Mouse (Mus musculus) G1E-ER4 (cell line): ENCODE measurements around the gene Inpp5a. TPM values are rescaled to one million over a fixed set of nuclear protein-coding genes. Genes with fewer than 3 reads are reported as not detected.

Source experiments
- GATA1 ChIP-seq: IDR thresholded peaks from one replicate; pipeline ENCODE4 v1.8.0; 2012; ENCODE audit warnings: low read length, inconsistent platforms
- polyA plus RNA-seq: library from polyadenylated mRNA; stranded (reverse); fragments of >175 nt; gene quantifications from 2 replicates; pipeline ENCODE4 v1.2.3, GENCODE M21; 2012

Inpp5a gene
- polyA plus RNA-seq, 1 experiment, result not detected

DNA sequence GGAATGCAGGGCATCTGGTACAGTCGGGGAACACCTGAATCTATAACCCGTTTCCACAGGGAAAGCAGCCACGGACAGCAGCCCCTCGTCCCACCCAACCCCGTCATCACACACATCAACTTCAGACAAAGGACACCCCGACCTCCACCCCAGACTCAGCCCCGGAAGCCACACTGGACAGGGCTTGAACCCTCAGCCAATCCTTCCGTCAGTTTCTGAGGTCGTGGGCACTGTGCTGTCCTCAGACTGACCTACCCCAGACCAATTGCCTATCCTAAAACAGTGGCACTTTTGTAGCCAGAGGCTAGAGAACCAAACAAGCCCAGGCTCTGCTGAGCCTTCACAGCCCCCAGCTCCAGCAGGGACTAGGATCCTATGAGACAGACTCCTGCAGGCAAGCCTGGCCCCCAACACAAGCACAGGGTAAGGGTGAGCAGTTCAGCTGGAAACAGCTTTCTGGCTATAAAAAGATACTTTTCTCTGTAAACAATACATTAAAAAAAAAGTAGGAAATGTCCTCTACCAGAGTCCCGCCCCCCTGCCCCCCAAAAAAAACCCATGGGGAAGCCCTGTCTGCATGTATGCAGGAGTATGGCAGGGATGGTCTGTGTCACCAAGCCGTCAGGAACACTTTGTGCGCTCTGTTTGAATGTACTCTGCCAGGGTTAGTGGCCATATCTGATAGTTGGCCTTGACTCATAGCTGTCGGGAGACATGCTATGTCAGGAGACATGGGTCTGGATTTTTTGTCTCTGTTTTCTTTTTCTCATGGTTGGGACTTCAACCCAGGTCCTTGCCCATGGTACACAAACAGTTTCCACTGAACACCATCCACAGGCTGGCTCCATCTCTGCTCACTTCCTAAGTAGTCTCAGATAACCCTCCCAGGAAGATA lies 23.7 kb upstream of the Inpp5a start:
- TF ChIP-seq GATA1, result no peak

DNA sequence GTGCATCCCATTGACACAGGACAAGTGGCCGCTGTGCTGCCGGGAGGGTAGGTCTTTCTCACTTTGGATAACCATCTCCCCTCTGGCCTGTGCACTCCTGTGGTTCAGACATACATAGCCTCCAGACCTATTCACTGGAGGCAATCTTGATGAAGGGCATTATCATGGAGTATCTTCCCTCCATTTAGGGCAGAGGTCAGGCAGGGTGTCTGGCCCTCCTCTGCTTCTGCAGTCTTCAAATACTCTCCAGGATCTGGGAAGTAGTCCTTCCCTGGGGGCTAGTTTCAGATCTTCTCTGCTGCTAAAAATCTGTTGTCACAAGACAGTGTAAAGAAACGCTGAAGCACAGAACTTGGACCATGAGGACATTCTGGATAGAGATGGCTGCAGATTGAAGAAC lies 22.8 kb upstream of the Inpp5a start:
- TF ChIP-seq GATA1, result no peak

- no peak for TF ChIP-seq GATA1
Measured at GRCm38 (mm10) chr7:139366549-139366948, 22.4 kb upstream of the Inpp5a start.

DNA sequence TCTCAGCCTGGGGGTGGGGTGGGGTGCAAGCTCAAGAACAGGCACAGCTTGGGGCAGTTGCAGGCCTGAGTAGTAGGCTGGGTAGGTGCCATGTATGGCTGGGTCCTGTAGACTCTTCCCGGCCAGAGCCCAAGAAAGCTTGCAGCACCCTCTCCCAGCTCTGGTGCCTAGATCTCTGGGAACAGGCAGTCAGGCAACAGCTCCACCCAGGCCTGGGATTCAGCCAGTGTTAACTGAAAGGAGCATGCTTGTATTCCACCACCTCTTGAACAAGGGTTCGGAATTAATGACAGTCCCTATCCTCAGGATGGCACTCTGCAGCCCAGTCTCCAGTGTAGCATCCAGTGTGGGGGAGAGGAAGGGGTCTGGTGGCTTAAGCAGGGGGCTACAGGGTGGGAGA lies 20.7 kb upstream of the Inpp5a start:
- TF ChIP-seq GATA1, result no peak

GRCm38 (mm10) chr7:139368722-139369380 lies 20.1 kb upstream of the Inpp5a start:
- TF ChIP-seq GATA1, result no peak

DNA sequence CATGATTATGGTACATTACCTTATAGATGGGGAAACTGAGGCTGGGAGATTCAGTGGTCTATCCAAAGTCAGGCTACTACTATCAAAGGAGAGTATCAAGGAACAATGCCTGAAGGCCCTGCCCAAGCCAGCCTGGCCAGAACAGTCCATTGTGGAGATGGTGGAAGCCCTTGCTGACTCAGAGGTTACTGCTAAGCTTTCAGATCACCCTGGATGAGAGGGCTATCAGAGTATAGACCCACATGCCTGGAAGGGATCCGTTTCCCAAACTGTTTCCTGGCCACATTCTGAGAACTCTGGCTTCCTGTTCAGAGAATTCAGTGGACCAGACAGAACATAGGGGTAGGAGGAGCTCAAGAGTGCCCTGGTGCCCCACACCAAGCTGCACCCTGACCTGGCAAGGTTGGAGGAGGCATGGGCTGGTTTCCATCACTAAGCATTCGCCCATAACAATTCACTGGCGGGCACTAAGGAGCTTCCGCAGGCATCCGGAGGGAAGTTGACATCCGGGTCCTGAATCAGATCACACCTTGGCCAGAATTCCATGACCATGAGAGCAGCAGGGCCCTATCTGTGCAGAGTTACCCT lies 19.3 kb upstream of the Inpp5a start:
- no peak for TF ChIP-seq GATA1

- no peak for TF ChIP-seq GATA1
Measured at GRCm38 (mm10) chr7:139371389-139371788, 17.5 kb upstream of the Inpp5a start.

- TF ChIP-seq GATA1, result no peak
Measured at GRCm38 (mm10) chr7:139377381-139377780, 11.5 kb upstream of the Inpp5a start.

- no peak for TF ChIP-seq GATA1
Measured at GRCm38 (mm10) chr7:139378355-139378754, 10.6 kb upstream of the Inpp5a start.

DNA sequence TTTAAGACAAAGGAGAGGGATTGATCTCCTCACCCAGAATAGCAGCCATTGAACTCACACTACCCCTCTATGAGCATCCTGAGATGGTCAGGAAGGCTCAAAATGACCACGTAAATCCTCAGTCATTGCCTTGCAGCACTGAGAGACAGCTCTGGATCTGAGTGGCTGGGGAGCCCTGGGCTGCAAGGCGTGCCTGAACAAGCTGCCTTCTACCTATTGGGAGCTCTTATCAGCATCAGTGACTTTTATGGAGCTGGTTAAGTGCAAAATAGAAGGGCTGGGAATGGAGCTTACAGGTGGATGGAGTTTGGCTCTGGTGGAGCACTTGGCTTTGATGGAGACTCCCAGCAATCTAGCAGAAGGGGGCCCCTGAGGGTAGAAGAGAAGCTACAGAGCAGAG lies 9.2 kb upstream of the Inpp5a start:
- no peak for TF ChIP-seq GATA1

DNA sequence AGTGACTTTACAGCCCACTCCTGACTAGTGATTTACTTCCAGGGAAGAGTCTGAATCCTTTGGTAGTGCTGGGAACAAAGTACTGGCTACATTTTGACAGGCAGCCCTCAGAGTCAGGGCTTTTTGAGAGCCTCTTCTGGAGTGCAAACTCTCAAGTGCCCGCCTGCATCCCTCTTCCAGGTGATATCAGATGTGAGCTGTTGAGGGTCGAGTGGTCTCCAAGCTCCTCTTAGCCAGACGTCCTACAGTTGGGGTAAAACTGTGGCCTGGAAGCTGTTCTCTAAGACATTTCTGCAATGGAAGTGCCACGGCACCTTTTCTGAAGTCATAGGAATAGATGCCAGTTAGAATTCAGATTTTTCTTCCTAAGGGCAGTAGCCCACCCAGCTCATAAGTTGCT lies 8.7 kb upstream of the Inpp5a start:
- no peak for TF ChIP-seq GATA1

GRCm38 (mm10) chr7:139381877-139382276 lies 7.0 kb upstream of the Inpp5a start:
- no peak for TF ChIP-seq GATA1

DNA sequence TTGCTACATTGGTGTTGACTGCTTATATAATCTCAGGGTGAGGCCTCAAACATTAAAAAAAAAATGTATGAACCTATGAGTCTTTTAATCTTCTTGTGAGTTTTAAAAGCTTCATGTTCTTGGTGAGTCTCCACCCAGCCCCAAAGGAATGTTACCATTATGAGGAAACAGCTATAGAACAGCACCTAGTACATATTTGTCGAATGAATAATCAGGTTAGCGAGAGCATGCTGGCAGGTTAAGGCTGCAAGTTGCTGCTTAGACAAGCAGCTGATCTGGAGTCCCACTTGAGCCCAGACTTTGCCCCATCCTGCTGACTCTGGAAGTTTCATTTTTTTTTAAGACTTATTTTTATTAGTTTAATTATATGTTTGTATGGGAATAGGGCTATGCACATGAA lies 6.1 kb upstream of the Inpp5a start:
- TF ChIP-seq GATA1, result no peak

- no peak for TF ChIP-seq GATA1
Measured at GRCm38 (mm10) chr7:139384500-139384899, 4.4 kb upstream of the Inpp5a start.

DNA sequence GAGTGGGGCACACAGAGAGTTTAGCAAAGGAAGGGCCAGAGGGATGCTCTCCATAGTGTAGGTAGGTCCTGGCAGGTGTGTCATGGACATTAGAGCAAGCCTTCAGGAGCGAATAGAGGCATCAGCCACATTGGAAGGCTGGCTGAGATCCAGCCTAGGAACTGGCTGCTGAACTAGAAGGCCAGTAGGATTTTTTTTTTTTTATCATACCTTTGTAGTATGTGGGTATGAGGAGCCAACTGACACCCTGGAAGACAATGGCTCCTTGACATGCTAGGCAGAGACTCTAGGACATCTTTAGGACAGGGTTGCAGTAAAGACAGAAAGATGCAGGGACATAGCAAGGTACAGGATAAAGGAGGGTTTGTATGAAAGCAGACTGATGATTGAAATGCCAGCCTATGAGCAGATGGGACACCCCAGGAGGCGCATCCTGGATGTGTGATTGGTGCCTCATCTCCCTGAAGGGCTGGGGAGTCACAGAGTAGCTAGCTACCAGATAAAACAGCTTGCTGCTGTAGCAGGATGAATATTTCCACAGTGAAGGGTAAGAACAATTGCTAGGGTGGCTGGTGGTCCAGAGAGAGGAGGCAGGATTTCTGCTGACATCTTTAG lies 3.9 kb upstream of the Inpp5a start:
- TF ChIP-seq GATA1, result no peak
